Mouse (Mus musculus): ENCODE measurements around the gene Pde6h. TPM values are rescaled to one million over a fixed set of nuclear protein-coding genes. Genes with fewer than 3 reads are reported as not detected.

Pde6h gene
- polyA plus RNA-seq, 1 experiment from 2014 or later, result 0.18 TPM

DNA sequence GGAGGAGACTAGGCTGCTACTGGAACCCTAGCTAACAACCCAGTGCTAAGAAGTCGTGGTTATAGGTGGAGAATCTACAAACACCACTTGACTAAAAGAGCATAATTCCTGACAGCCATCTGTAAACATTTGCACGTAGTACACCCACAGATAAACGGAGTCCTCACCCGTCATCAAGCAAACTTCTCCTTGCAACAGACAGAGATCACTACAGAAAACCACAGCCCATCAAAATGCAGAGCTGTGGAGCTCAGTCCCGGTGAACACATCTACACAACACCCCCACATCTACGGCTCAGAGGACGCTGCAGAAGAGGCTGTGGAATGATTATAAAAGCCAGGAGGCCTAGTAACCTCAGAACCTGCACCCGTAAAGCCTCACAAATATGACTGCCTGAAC, 20.9 kb downstream of the Pde6h start:
- H3K27ac ChIP-seq, result no peak overlapping the region
- no peaks in the 10 kb centered on the region for H3K27me3 ChIP-seq
- H3K9ac ChIP-seq, result no peak overlapping the region
- no peak overlapping the region for H3K4me3 ChIP-seq
- H3K4me1 ChIP-seq, result peaks cover 54% of the 10 kb centered on the region
- WGBS, result 73% methylated on average over 8 of the region's 8 CpGs
- no peaks in the 10 kb centered on the region for H3K9me3 ChIP-seq
- ATAC-seq (ENCODE audit: low FRiP score, low read depth), result no peak
- H3K4me2 ChIP-seq (replicated peaks), result no peak overlapping the region
- no peaks in the 10 kb centered on the region for H3K36me3 ChIP-seq

- H3K4me1 ChIP-seq, result peaks cover 38% of the 10 kb centered on the region
- H3K9ac ChIP-seq, result no peak overlapping the region
- no peaks in the 10 kb centered on the region for H3K9me3 ChIP-seq
- no peak overlapping the region for H3K4me2 ChIP-seq (replicated peaks)
- H3K27ac ChIP-seq, result peak overlapping the region; percentile 28; the same call in 1 of the 2 replicates
- 90% methylated on average over 5 of the region's 5 CpGs for WGBS
- no peak overlapping the region for H3K4me3 ChIP-seq
- no peaks in the 10 kb centered on the region for H3K27me3 ChIP-seq
- H3K36me3 ChIP-seq, result no peaks in the 10 kb centered on the region
- no peak for ATAC-seq (ENCODE audit: low FRiP score, low read depth)
Observed at GRCm38 (mm10) chr6:136946241-136946640, 22.6 kb downstream of the Pde6h start.

DNA sequence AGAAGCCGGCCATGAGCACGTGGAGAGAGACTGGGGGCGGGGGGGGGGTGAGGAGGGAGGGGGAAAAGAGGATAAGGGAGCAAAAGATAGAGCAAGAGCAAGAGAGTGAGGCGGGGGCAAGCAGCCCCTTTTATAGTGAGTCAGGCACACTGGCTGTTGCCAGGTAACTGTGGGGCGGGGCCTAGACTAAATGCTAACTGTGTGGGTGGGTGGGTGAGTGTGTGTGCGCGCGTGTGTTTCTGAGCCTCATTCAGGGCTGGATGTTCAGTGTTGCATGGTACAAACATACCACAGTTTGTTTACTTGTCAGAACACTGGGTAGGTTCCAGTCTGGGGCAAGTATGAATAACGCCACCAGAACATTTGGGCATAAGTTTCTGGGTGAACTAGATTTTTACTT, 23.3 kb downstream of the Pde6h start:
- Histone ChIP-seq H3K4me2 (replicated peaks) (no peak overlapping the region), H3K4me3 (no peak overlapping the region), H3K9me3 (no peaks in the 10 kb centered on the region), H3K4me1 (peaks cover 31% of the 10 kb centered on the region), H3K36me3 (no peaks in the 10 kb centered on the region), H3K27ac (no peak overlapping the region), H3K27me3 (no peaks in the 10 kb centered on the region), H3K9ac (no peak overlapping the region)
- peak; percentile 55; the same call in 1 of the 2 replicates for ATAC-seq (ENCODE audit: low FRiP score, low read depth)
- 40% methylated on average over 8 of the region's 9 CpGs for WGBS

DNA sequence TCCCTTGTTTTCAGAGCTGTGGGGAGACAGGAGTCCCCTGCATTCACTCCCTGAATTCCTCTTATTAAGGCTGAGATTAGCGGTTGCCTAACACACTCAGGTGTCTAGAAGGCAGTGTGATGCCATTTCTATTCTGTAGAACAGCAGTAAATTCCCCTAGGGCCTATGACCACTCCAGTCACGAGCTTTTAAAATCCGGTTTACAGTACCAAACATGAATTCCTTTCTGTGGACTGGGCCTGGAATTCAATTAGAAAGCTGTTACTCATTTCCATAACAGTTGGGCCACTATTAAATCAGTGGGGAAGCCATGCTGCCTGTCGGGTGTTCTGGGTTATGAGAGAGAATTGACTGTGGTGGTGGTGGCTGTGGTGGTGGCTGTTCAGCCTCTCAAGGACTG, 24.1 kb downstream of the Pde6h start:
- H3K9me3 ChIP-seq, result no peaks in the 10 kb centered on the region
- H3K4me2 ChIP-seq (replicated peaks), result no peak overlapping the region
- WGBS, result 18% methylated on average over 4 of the region's 4 CpGs
- H3K9ac ChIP-seq, result no peak overlapping the region
- H3K27ac ChIP-seq, result peak overlapping the region; percentile 45; the same call in 1 of the 2 replicates
- peak; percentile 38; the same call in 1 of the 2 replicates for ATAC-seq (ENCODE audit: low FRiP score, low read depth)
- H3K27me3 ChIP-seq, result no peaks in the 10 kb centered on the region
- no peaks in the 10 kb centered on the region for H3K36me3 ChIP-seq
- H3K4me3 ChIP-seq, result no peak overlapping the region
- H3K4me1 ChIP-seq, result peaks cover 25% of the 10 kb centered on the region

- H3K27ac ChIP-seq, result no peak overlapping the region
- H3K36me3 ChIP-seq, result no peaks in the 10 kb centered on the region
- H3K9me3 ChIP-seq, result no peaks in the 10 kb centered on the region
- H3K4me3 ChIP-seq, result no peak overlapping the region
- H3K4me1 ChIP-seq, result peaks cover 24% of the 10 kb centered on the region
- no peak overlapping the region for H3K4me2 ChIP-seq (replicated peaks)
- H3K27me3 ChIP-seq, result no peaks in the 10 kb centered on the region
- WGBS, result 93% methylated on average over 2 of the region's 2 CpGs
- ATAC-seq (ENCODE audit: low FRiP score, low read depth), result no peak
- H3K9ac ChIP-seq, result no peak overlapping the region
Observed at GRCm38 (mm10) chr6:136950171-136950570, 26.5 kb downstream of the Pde6h start.

DNA sequence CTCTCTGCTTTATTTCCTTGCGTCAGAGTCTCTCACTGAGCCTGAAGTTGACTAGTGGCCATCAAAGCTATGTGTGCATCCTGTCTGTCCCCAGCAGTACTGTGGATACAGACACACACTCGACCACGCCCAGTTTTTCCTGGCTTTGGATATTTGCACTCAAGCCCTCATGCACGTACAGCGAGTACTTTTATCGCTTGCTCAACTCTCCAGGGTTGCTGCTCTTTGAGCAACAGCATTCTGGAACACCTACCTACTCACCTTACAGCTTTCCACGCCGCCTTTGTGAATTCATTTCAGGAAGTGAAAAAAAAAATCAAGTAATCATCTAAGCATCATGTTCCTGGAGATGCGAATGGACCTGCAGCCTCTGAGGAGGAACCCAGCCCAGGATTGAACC, 29.3 kb downstream of the Pde6h start:
- Histone ChIP-seq H3K9ac (no peak overlapping the region), H3K4me1 (peaks cover 7% of the 10 kb centered on the region), H3K9me3 (no peaks in the 10 kb centered on the region), H3K4me3 (no peak overlapping the region), H3K27ac (no peak overlapping the region), H3K36me3 (no peaks in the 10 kb centered on the region), H3K27me3 (no peaks in the 10 kb centered on the region), H3K4me2 (replicated peaks) (no peak overlapping the region)
- ATAC-seq (ENCODE audit: low FRiP score, low read depth), result no peak
- 87% methylated on average over 9 of the region's 9 CpGs for WGBS

DNA sequence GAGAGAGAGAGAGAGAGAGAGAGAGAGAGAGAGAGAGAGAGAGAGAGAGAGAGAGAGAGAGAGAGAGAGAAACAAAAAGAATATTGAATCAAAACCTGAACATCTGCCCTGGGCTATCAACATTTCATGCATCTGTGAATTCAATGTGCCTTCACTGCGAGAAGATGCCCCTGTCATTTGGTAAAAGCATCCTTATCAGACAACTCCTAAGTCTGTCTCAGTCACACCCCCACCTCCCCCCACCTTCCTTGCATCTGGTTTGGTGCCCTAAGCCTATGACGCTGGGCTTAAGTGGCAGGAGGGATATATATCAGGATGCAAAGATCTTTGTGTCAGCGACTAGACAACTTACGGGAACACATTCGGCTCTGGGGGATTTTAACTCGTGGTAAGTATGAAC, 30.6 kb downstream of the Pde6h start:
- H3K36me3 ChIP-seq, result no peaks in the 10 kb centered on the region
- no peaks in the 10 kb centered on the region for H3K4me1 ChIP-seq
- H3K27ac ChIP-seq, result no peak overlapping the region
- H3K4me3 ChIP-seq, result no peak overlapping the region
- H3K27me3 ChIP-seq, result no peaks in the 10 kb centered on the region
- 66% methylated on average over 6 of the region's 6 CpGs for WGBS
- H3K9me3 ChIP-seq, result no peaks in the 10 kb centered on the region
- H3K9ac ChIP-seq, result no peak overlapping the region
- no peak for ATAC-seq (ENCODE audit: low FRiP score, low read depth)
- H3K4me2 ChIP-seq (replicated peaks), result no peak overlapping the region

GRCm38 (mm10) chr6:136954715-136955114, 31.1 kb downstream of the Pde6h start:
- no peaks in the 10 kb centered on the region for H3K36me3 ChIP-seq
- no peaks in the 10 kb centered on the region for H3K27me3 ChIP-seq
- no peak for ATAC-seq (ENCODE audit: low FRiP score, low read depth)
- no peak overlapping the region for H3K27ac ChIP-seq
- H3K9me3 ChIP-seq, result no peaks in the 10 kb centered on the region
- no peak overlapping the region for H3K4me3 ChIP-seq
- 80% methylated on average over 8 of the region's 8 CpGs for WGBS
- H3K4me2 ChIP-seq (replicated peaks), result no peak overlapping the region
- H3K9ac ChIP-seq, result no peak overlapping the region
- no peaks in the 10 kb centered on the region for H3K4me1 ChIP-seq

DNA sequence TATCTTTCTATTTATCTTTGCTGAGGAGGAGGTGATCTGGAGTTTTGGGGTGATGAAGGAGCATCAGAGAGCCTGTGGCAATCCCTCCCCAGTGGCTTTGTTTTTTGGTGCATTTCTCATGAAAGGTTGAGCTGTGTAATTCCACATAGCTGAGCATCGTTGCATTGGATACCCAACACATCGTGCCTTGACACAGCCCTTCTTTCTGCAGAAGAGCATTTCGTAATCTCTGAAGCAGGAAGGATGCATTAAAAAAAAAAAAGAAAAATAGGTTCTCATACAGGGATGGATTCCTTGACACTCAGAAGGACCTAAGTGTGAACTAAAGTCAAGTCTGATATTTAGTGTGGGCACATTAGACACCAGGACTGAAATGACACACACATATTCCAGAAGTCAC, 31.6 kb downstream of the Pde6h start:
- Histone ChIP-seq H3K4me3 (no peak overlapping the region), H3K36me3 (no peaks in the 10 kb centered on the region), H3K27ac (no peak overlapping the region), H3K27me3 (no peaks in the 10 kb centered on the region), H3K9me3 (no peaks in the 10 kb centered on the region), H3K9ac (no peak overlapping the region), H3K4me2 (replicated peaks) (no peak overlapping the region), H3K4me1 (no peaks in the 10 kb centered on the region)
- ATAC-seq (ENCODE audit: low FRiP score, low read depth), result no peak
- 90% methylated on average over 3 of the region's 3 CpGs for WGBS

- H3K9me3 ChIP-seq, result no peaks in the 10 kb centered on the region
- ATAC-seq (ENCODE audit: low FRiP score, low read depth), result no peak
- no peak overlapping the region for H3K9ac ChIP-seq
- H3K36me3 ChIP-seq, result no peaks in the 10 kb centered on the region
- H3K27ac ChIP-seq, result no peak overlapping the region
- H3K27me3 ChIP-seq, result no peaks in the 10 kb centered on the region
- H3K4me3 ChIP-seq, result no peak overlapping the region
- WGBS, result 64% methylated on average over 7 of the region's 7 CpGs
- no peak overlapping the region for H3K4me2 ChIP-seq (replicated peaks)
- no peaks in the 10 kb centered on the region for H3K4me1 ChIP-seq
Observed at GRCm38 (mm10) chr6:136957062-136957461, 33.4 kb downstream of the Pde6h start.

- no peak for ATAC-seq (ENCODE audit: low FRiP score, low read depth)
- 68% methylated on average over 11 of the region's 11 CpGs for WGBS
- Histone ChIP-seq H3K27me3 (no peaks in the 10 kb centered on the region), H3K4me2 (replicated peaks) (no peak overlapping the region), H3K4me1 (0 out of 2 replicates have a peak, but pooled peaks cover 2% of the 10 kb centered on the region), H3K9me3 (no peaks in the 10 kb centered on the region), H3K4me3 (no peak overlapping the region), H3K9ac (no peak overlapping the region), H3K36me3 (no peaks in the 10 kb centered on the region), H3K27ac (no peak overlapping the region)
Observed at GRCm38 (mm10) chr6:136959131-136959530, 35.5 kb downstream of the Pde6h start.

GRCm38 (mm10) chr6:136962957-136963356, 39.3 kb downstream of the Pde6h start:
- Histone ChIP-seq H3K4me3 (no peak overlapping the region), H3K9me3 (no peaks in the 10 kb centered on the region), H3K36me3 (no peaks in the 10 kb centered on the region), H3K27ac (no peak overlapping the region), H3K9ac (no peak overlapping the region), H3K4me2 (replicated peaks) (no peak overlapping the region), H3K27me3 (no peaks in the 10 kb centered on the region), H3K4me1 (peaks cover 13% of the 10 kb centered on the region; the same call in 1 of the 2 replicates)
- 77% methylated on average over 11 of the region's 11 CpGs for WGBS
- no peak for ATAC-seq (ENCODE audit: low FRiP score, low read depth)
